Mouse (Mus musculus): ENCODE results near the gene Cpvl.

Gene Cpvl

GRCm38 (mm10) chr6:53972238-53972743 is 6.2 kb downstream of the Cpvl start:
- DNase-seq (ENCODE audit: low read depth, low spot score): no peak

DNA sequence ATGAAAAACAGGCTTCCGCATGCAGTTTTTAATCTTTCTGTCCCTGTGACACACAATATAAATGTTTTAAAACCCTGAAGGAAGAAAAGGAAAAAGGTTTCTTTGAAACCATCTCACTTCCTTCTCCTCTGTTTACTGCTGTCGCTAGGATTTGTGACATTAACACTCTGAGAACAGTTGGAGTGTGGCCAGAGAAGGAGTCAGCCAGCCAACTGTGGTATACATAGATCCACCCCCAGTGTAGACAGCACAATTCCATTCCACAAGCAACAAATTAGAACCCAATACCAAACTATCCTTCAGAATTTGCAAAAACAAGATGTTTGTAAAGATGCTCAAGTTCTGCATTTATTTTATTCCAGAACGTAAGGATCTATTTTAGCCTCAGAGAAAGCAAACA is 6.7 kb downstream of the Cpvl start:
- no peak for DNase-seq (ENCODE audit: low read depth, low spot score)

DNA sequence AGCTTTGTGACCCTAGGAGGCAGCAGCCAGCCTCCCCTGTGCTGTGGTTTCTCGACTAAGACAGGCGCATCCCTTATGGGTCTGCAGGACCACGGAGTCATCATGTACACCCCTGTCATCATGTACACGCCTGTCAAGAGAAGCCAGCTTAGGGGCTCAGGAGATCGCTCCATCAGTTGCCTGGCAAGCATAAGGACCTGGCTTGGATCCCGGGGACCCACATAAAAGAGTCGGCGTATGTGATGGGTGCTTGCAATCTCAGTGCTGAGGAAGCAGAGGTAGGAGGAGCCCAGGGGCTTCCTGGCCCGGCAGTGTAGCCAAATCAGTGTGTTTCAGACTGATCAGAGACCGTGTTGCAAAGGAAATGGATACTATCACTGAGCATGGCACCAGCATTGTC is 9.4 kb downstream of the Cpvl start:
- DNase-seq (ENCODE audit: low read depth, low spot score): no peak

- no peak for DNase-seq (ENCODE audit: low read depth, low spot score)
Observed at GRCm38 (mm10) chr6:53968550-53968949, 9.9 kb downstream of the Cpvl start.

GRCm38 (mm10) chr6:53966595-53966994 is 11.9 kb downstream of the Cpvl start:
- DNase-seq (ENCODE audit: low read depth, low spot score): no peak

DNA sequence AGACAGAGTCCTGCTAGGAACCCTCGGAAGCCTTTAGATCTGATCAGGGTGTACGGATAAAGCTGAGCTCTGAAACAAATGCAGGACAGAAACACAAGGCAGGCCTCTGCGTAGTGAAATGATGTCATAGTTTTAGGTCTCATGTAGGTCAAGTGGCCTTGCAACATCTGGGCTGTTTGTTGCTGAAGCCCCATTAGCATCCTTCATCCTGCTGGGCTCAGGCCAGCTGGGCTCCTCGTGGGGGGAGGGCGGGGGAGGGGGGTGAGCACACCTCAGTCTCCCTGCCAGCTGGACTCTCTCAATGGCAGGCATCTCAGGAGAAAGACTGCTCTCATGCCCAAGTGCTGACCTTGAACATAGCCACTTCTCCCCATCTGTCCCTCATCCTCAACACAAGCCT is 12.6 kb downstream of the Cpvl start:
- no peak for DNase-seq (ENCODE audit: low read depth, low spot score)

DNA sequence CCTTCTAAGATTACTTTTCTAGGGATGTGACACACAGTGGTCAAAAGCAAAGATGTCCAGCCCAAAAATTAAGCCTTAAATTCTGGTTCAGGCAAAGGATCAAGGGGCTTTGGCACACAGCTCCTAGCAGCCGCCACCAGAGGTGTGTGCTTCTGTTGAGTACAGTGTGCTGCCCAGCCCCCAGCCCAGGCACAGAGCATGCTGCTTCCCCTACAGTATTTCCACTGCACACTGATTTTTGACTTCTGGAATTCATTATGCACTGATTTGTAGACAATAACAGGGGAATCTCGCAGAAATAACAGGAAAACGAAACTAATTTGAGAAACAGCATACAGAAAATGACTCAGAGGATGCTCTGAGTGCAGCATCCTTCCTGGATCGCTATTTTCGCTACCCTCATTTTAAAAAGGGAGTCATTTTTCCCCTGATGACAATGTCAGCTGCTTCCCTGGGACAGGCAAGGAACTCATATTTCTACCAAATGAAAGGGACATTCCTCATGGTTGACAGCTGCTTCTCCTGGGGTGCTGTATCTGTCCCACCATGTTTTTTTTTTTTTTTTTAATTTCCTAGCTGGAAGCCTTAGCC is 14.5 kb downstream of the Cpvl start:
- no peak for DNase-seq (ENCODE audit: low read depth, low spot score)

GRCm38 (mm10) chr6:53962006-53962405 is 16.5 kb downstream of the Cpvl start:
- no peak for DNase-seq (ENCODE audit: low read depth, low spot score)

- DNase-seq (ENCODE audit: low read depth, low spot score): no peak
Observed at GRCm38 (mm10) chr6:53959826-53960225, 18.6 kb downstream of the Cpvl start.

DNA sequence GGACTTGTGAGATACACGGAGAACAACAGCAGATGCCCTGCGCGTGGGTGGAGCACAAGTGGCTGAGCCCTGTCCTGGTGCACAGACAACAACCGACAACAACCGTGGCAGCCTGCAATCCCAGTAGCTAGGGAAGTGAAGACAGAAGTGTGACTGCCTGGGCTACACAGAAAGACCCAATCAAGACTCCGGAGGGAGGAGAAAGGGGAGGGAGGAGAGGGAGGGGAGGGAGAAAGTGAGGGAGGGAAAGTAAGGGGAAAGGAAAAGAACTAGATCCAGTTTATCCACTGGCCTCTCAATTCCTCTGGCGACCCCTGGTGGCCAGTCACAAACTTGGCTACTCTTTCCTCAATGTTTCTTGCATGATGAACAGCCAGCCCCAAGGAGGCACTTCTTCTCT is 20.1 kb downstream of the Cpvl start:
- peak; percentile 58 for DNase-seq (ENCODE audit: low read depth, low spot score)

DNA sequence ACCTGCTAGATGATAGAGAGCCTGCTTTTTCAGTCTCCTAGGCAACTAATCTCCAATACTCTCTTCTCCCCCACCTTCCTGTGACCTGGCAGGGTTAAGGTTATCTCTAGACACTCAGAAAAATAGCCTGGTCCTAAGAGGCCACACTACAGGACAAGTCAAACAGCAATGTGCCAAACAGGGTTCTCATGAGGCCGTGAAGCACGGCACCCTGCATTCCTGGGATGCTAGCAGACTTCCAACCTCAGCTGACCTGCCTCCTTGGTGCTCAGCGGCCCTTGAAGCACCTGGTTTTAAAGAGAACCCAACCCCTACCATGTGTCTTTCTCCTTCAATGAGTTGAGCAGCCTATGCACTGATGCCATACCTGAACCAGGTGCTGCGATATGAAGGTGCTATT is 22.0 kb downstream of the Cpvl start:
- no peak for DNase-seq (ENCODE audit: low read depth, low spot score)

DNA sequence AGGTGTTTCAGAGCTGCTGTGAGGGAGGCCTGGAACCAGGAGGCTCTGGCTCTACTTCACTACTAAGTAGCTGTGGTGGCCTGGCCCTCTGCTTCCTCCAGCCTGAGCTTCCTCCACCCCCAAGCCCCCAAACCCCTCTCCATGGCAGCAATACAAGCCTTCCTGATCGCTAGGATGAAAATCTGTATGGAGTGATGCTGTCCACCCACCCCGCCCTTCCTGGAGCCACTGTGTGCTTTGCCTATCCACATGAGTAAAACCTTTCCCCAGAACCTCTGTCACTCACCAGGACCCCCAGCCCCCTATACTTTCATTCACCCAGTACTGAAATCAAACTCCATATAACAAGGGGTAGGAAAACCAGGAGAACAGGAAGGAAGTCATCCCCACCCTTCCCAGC is 22.6 kb downstream of the Cpvl start:
- DNase-seq (ENCODE audit: low read depth, low spot score): no peak

DNA sequence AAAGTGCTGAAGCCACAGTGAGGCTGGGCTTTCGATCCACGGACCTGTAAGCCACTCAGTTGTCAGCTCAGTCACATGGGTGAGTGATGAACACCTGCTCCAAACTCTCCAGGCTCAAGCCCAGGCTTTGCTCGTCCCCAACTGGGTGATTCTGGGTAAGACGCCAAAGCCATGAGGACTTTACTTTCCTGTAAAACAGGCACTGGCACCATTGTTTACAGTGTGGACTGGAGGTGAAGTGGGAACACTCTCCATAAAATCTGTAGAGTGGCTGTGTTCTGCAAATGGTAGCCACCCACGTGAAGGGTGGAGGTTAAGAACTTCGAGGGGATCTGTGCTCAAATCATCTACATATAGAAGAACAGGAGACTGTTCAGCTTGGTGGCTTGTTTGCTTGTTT is 23.2 kb downstream of the Cpvl start:
- no peak for DNase-seq (ENCODE audit: low read depth, low spot score)

GRCm38 (mm10) chr6:53954106-53954505 is 24.4 kb downstream of the Cpvl start:
- DNase-seq (ENCODE audit: low read depth, low spot score): no peak

DNA sequence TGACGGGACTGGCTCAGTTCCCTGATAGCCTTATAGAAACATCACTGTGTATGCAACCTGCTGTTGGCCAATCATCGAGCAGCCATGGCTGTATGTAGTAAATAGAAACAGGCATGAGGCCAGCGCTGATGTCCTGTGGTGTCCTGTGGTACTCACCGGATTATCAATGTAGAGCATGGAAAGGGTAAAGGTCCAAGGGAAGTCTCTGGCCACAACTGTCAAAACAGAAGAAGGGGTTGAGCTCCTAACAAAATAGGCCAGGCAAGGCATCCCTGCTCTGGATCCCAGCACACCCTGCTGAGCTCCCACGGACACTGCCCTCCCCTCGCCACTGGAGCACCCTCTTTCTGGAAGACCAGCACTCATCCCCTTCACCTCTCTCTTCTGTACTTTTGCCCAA is 25.1 kb downstream of the Cpvl start:
- DNase-seq (ENCODE audit: low read depth, low spot score): no peak

DNA sequence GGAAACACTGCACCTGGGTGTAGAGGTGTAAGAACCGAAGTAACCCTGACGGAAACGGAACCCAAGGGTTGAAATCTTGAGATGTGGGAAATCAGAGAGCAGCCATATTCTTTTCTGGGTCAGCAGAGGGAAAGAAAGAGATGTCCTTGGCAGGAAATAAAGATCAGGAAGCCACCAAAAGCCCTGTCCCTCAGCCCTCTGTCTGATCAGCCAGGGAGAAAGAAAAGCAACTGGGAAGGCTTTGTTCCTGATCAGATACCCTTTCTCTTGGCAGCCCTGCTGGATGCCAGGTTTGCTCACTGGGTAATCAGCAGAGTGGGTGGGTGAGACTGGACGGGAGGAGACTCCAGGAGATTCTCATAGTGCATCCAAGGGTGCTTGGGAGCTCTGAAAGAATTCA is 27.1 kb downstream of the Cpvl start:
- DNase-seq (ENCODE audit: low read depth, low spot score): no peak

DNA sequence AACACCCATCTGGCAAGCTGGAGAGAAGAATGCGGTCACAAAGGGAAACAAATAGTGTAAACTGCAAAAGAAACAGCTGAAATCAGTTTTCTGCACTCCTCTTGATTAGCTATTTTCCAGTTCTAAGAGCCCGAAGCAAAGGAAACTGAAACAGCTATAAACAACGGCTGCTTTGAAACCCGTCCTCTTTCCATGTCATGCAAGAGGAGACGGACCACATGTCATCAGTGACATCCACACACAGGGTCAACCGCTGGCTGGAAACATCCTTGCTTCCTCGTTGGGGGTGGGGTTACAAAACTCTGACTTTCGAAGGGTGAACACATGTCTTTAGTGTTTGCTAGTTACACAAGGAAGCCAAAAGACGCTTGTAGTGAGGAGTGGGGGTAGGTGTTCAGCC is 27.6 kb downstream of the Cpvl start:
- DNase-seq (ENCODE audit: low read depth, low spot score): no peak

DNA sequence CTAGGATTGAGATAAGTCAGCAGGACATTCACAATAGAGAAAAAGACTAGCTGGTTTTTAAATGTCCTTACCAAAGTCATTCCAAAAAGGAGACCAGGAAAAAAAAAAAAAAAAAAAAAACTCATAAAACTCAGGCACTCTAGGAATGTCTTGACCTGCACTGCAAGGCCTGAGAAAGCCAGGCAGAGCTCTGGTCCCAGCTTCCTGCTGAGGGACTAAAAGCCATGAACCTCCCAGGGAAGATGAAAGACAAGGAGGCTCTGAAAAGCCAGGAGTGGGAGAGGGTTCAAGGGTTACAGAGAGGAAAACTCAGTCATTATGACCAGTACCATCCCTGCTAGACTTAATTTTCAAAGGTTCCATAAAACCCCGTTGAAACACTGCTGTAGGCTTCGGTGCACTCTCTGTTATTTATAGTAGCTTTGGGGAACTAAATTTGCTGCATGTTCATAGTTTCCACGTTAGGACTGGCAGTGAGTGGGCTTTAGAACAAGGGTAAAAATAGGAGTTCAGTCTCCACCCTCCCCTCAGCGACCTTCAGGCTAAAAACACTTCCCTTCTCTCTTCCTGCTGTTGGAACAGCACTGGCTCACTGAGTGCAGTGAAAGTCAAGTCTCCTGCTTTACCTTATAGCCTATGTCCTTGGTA is 30.0 kb downstream of the Cpvl start:
- DNase-seq (ENCODE audit: low read depth, low spot score): no peak

- DNase-seq (ENCODE audit: low read depth, low spot score): no peak
Observed at GRCm38 (mm10) chr6:53944887-53945286, 33.6 kb downstream of the Cpvl start.

DNA sequence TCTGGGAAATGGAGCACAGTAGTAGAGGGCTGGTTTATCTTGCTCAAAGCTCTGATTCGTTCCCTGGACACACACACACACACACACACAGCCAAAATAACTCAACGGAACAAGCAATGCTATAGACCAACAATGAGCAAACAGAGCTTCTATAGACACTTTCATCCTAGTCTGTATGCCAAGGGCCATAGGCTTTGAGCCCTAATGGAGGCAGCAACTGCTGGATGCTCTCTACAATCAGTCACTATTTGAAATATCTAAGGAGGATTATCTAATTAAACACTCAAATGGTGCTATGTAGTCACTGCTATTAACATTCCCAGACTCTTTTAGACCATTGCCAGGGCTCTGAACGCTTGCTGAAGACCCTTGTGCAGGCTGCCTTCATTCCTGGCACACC is 34.1 kb downstream of the Cpvl start:
- DNase-seq (ENCODE audit: low read depth, low spot score): no peak

DNA sequence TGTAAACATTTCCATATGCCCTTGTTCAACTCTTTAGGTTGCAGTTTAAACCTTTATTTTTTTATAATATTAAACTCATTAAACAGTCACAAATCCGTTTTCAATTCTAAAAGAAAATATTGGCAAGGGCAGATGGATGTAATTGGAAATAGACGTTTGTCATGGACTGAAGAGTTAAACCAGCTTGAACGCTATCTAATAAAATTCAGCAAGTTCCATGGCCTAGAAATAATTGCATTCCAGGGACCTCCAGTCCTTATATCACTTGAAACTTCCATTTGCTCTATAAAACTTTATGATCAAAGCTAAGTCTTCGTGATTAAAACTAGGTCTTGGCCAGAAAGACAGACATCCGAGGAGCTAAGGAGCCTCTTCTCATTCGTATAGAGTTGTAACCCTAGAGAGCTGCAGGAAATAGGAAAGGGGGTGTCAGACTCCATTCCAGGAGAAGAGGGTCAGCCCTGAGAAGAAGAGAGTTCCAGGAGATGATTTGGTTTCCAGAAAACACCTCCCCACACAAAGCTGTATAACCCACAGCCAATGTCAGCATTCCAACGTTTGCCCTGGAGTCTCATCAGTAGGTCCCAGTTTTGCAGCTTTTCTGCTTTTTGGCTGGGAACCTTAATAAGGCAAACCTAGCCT is 36.2 kb downstream of the Cpvl start:
- DNase-seq (ENCODE audit: low read depth, low spot score): no peak

GRCm38 (mm10) chr6:53939752-53940151 is 38.7 kb downstream of the Cpvl start:
- DNase-seq (ENCODE audit: low read depth, low spot score): no peak

- DNase-seq (ENCODE audit: low read depth, low spot score): no peak
Observed at GRCm38 (mm10) chr6:53938942-53939341, 39.5 kb downstream of the Cpvl start.

Measured in brain, embryonic 18.5 days (tissue).